ENCODE assay signal across 8 mouse cellular contexts in genomic region chrX:85048141-85049110, GRCm38 (mm10).
DNase-seq lines count a peak whose midpoint lies in the region; ATAC-seq and TF ChIP-seq lines count a peak whose summit lies in the region.

No protein-coding gene starts in this region.

- DNase-seq in left cerebral cortex, adult 18-20 months (ENCODE audit: low spot score in 2 of 2) = peak; percentile 26 to 48
- DNase-seq in left cerebral cortex, adult 11 months (ENCODE audit: low spot score) = no peak
- DNase-seq in liver, embryonic 13.5 days = peak; percentile 17
- DNase-seq in neural tube, embryonic 10.5 days (ENCODE audit: extremely low spot score, low spot score) = peak; percentile 48
- peak; percentile 80 for DNase-seq in stomach, postnatal 0 days (ENCODE audit: low spot score)

- H3K4me1 ChIP-seq in embryonic fibroblast, embryonic 13.5 days (ENCODE audit: control insufficient read depth, insufficient read depth, low read length) = no peaks in the 10 kb centered on the region
- H3K4me1 ChIP-seq in heart, embryonic 13.5 days = no peaks in the 10 kb centered on the region
- H3K4me1 ChIP-seq in kidney, embryonic 15.5 days = no peaks in the 10 kb centered on the region
- no peaks in the 10 kb centered on the region for H3K4me1 ChIP-seq in liver, embryonic 13.5 days (replicated peaks)
- H3K4me1 ChIP-seq in stomach, postnatal 0 days (replicated peaks; ENCODE audit: control insufficient read depth, insufficient read depth) = no peaks in the 10 kb centered on the region

- ATAC-seq in heart, embryonic 13.5 days (ENCODE audit: extremely low read depth, insufficient number of reproducible peaks, low FRiP score, low TSS enrichment) = peak; percentile 78
- peak; percentile 99 for ATAC-seq in kidney, embryonic 15.5 days (replicated peaks; ENCODE audit: low FRiP score)
- ATAC-seq in liver, embryonic 13.5 days (ENCODE audit: low read depth) = peak; percentile 92
- peak; percentile 96 for ATAC-seq in stomach, postnatal 0 days (ENCODE audit: low FRiP score, low TSS enrichment)

- peak overlapping the region; percentile 85 for H3K9ac ChIP-seq in heart, embryonic 13.5 days
- H3K9ac ChIP-seq in kidney, embryonic 15.5 days = peak overlapping the region; percentile 51
- peak overlapping the region; percentile 66 for H3K9ac ChIP-seq in liver, embryonic 13.5 days
- H3K9ac ChIP-seq in stomach, postnatal 0 days (ENCODE audit: low read length) = peak overlapping the region; percentile 72

- peak overlapping the region; percentile 72 for H3K4me2 ChIP-seq in heart, embryonic 13.5 days
- peak overlapping the region; percentile 68 for H3K4me2 ChIP-seq in kidney, embryonic 15.5 days
- peak overlapping the region; percentile 69 for H3K4me2 ChIP-seq in liver, embryonic 13.5 days
- H3K4me2 ChIP-seq in stomach, postnatal 0 days (replicated peaks; ENCODE audit: low read depth) = peak overlapping the region; percentile 55

- 0 out of 2 replicates have a peak, but pooled peaks have one; percentile 36 for TF ChIP-seq POLR2A in embryonic fibroblast, embryonic 13.5 days (IDR thresholded peaks at IDR 0.05; ENCODE audit: low read depth, low read length)

- H3K9me3 ChIP-seq in heart, embryonic 13.5 days = no peaks in the 10 kb centered on the region
- H3K9me3 ChIP-seq in kidney, embryonic 15.5 days (replicated peaks) = no peaks in the 10 kb centered on the region
- no peaks in the 10 kb centered on the region for H3K9me3 ChIP-seq in liver, embryonic 13.5 days (replicated peaks)
- no peaks in the 10 kb centered on the region for H3K9me3 ChIP-seq in stomach, postnatal 0 days (ENCODE audit: control insufficient read depth, low read length)

- H3K36me3 ChIP-seq in heart, embryonic 13.5 days = no peaks in the 10 kb centered on the region
- H3K36me3 ChIP-seq in kidney, embryonic 15.5 days = no peaks in the 10 kb centered on the region
- H3K36me3 ChIP-seq in liver, embryonic 13.5 days = no peaks in the 10 kb centered on the region
- no peaks in the 10 kb centered on the region for H3K36me3 ChIP-seq in stomach, postnatal 0 days (ENCODE audit: control insufficient read depth, insufficient read depth, low read length)

- peak overlapping the region; percentile 79 for H3K4me3 ChIP-seq in embryonic fibroblast, embryonic 13.5 days (ENCODE audit: insufficient read depth, low read length)
- H3K4me3 ChIP-seq in heart, embryonic 13.5 days = peak overlapping the region; percentile 65
- peak overlapping the region; percentile 57 for H3K4me3 ChIP-seq in kidney, embryonic 15.5 days (replicated peaks)
- peak overlapping the region; percentile 61 for H3K4me3 ChIP-seq in liver, embryonic 13.5 days (replicated peaks)
- peak overlapping the region; percentile 53 for H3K4me3 ChIP-seq in stomach, postnatal 0 days (ENCODE audit: low read depth, low read length)

- WGBS in heart, embryonic 13.5 days = 9% methylated on average over 42 of the region's 47 CpGs
- WGBS in kidney, embryonic 15.5 days = 22% methylated on average over 46 of the region's 47 CpGs
- 12% methylated on average over 47 of the region's 47 CpGs for WGBS in liver, embryonic 13.5 days (ENCODE audit: insufficient replicate concordance)
- WGBS in stomach, postnatal 0 days = 11% methylated on average over 38 of the region's 47 CpGs

- H3K27me3 ChIP-seq in heart, embryonic 13.5 days (replicated peaks) = 0 out of 2 replicates have a peak, but pooled peaks cover 5% of the 10 kb centered on the region
- peaks cover 23% of the 10 kb centered on the region; the same call in 1 of the 2 replicates for H3K27me3 ChIP-seq in kidney, embryonic 15.5 days
- no peaks in the 10 kb centered on the region for H3K27me3 ChIP-seq in liver, embryonic 13.5 days
- H3K27me3 ChIP-seq in stomach, postnatal 0 days (ENCODE audit: control insufficient read depth, insufficient read depth, low read length) = no peaks in the 10 kb centered on the region

- no peak overlapping the region for H3K27ac ChIP-seq in embryonic fibroblast, embryonic 13.5 days (ENCODE audit: insufficient read depth, low read length)
- H3K27ac ChIP-seq in heart, embryonic 13.5 days (replicated peaks) = peak overlapping the region; percentile 58
- H3K27ac ChIP-seq in kidney, embryonic 15.5 days = peak overlapping the region; percentile 66
- H3K27ac ChIP-seq in liver, embryonic 13.5 days = no peak overlapping the region
- peak overlapping the region; percentile 56 for H3K27ac ChIP-seq in stomach, postnatal 0 days (replicated peaks)

- no peak for TF ChIP-seq EP300 in stomach, postnatal 0 days (optimal IDR thresholded peaks at IDR 0.05)

- no peak for TF ChIP-seq CTCF in embryonic fibroblast, embryonic 13.5 days (IDR thresholded peaks at IDR 0.05; ENCODE audit: borderline replicate concordance, insufficient read depth, low read length)
- no peak for TF ChIP-seq CTCF in stomach, postnatal 0 days (IDR thresholded peaks at IDR 0.05; ENCODE audit: low read depth)

Comparison
In these comparisons a context has a peak if more than half of its experiments do, and no peak if none do; other contexts are left out.
1. H3K27ac ChIP-seq: peak in heart, embryonic 13.5 days (single experiment), kidney, embryonic 15.5 days (single experiment) and stomach, postnatal 0 days (single experiment); none in embryonic fibroblast, embryonic 13.5 days (single experiment) and liver, embryonic 13.5 days (single experiment).
2. Peak in every context shown above with its lines, with median percentiles within 50 percentile points of each other: H3K4me3 ChIP-seq, ATAC-seq, H3K4me2 ChIP-seq and H3K9ac ChIP-seq.